Mouse (Mus musculus) bone marrow macrophage, adult 2 months (primary cell): ENCODE results near the gene Ttll10.

Experiments used
- CTCF ChIP-seq: IDR thresholded peaks from 2 replicates; pipeline ENCODE4 v1.5.1; 2012; ENCODE audit warnings: low read depth, mild to moderate bottlenecking, low read length, moderate library complexity
- POLR2A ChIP-seq: IDR thresholded peaks from 2 replicates; pipeline ENCODE4 v1.6.1; 2012; ENCODE audit warnings: mild to moderate bottlenecking, low read depth, low read length, borderline replicate concordance

- TF ChIP-seq CTCF (no peak), POLR2A (no peak)
These were observed 25.1 kb upstream of the Ttll10 start for GRCm38 (mm10) chr4:156084096-156084879.
